Mouse (Mus musculus) thymus, postnatal 14 days (tissue): Measurements from ENCODE around the gene Patz1.

Experiments
- DNase-seq: peaks from one replicate; pipeline ENCODE4 v3.0.0; 2021

Gene Patz1

DNA sequence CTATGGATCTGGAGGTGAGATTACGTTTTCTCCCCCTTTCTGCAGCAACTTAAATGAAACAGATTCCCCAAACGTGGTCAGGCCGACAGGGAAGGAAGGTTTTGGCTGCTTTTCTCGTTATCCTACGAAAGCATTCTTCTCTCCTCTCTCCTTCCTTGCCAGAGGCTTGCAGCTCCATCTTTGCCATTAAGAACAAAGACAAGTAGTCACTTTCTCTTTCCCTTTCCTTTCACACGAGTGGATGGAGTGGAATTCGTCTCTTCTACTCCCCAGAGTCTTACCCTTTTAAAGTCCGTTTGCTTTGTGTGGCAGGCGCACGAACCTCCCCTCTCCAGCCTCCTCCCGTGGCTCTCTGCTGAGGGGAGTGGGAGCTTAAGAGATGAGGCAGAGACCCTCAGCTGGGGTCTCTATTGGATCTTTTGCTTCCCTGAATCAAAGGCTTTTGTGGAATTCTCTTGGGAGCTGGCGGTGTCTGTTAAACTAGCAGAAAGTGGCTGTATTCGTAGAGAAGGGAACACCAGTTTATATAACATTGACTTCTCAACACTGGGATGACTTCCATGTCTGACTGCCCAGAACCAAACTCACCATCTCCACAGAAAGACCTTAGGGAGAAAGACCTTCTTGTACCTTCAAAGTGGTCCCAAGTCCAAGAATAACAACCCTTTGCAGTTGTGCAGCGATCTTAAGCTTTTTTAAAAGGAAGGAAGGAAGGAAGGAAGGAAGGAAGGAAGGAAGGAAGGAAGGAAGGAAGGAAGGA is 42.5 kb downstream of the Patz1 start:
- no peak for DNase-seq

DNA sequence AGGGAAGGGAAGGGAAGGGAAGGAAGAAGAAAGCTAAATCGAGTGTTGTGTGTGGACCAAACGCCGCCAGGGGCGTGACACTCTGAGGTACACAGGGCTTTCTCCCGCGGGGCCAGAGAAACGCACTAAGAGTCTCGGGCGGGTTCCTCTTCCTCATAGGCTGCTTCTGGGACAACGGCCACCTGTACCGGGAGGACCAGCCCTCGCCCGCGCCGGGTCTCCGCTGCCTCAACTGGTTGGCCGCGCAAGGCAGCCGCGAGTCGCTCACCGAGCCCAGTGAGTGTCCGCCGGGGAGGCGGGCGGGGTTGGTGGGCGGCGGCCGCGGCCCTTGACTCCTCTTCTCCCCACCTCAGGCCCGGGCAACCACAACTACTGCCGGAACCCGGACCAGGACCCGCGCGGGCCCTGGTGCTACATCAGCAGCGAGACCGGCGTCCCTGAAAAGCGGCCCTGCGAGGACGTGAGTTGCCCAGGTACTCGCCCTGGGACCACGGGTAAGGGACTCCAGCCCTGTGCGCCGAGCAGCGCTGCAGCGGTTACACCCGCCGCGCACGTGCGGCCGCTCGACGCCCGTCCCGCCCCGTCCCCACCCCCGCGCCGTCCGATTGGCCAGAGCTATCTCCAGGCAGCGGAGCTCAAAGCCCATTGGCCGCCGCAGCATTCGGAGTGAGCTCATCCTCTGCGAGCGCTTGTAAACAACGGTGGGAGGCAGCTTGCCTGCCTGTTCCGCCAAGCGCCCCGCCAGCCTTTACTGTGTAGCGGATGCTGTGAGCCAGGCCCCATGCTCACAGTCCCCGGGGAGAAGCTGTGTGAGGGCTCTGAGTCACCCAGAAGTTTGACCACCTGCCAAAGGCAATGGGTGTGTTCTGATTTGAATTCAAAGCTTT is 43.3 kb downstream of the Patz1 start:
- peak; percentile 97 for DNase-seq

DNA sequence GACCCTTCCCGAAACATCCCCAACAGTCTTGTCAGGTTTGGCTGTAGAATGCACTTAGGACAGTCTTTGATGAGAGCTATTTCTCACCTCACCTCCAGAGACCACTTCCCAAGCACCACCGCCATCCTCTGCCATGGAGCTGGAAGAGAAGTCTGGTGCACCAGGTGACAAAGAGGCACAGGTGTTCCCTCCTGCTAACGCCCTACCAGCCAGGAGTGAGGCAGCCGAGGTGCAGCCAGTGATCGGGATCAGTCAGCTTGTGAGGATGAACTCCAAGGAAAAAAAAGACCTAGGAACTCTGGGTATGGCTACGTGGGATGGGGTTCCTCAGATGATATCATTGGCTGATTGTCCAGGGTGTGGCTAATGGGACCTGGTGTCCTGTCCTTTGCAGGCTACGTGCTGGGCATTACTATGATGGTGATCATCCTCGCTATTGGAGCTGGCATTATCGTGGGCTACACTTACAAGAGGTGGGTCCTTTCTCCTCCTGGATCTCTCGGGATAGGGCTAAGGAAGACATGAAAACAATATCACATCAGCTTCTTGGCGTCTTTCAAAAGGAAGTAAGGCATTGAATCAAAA is 44.5 kb downstream of the Patz1 start:
- DNase-seq, result no peak

DNA sequence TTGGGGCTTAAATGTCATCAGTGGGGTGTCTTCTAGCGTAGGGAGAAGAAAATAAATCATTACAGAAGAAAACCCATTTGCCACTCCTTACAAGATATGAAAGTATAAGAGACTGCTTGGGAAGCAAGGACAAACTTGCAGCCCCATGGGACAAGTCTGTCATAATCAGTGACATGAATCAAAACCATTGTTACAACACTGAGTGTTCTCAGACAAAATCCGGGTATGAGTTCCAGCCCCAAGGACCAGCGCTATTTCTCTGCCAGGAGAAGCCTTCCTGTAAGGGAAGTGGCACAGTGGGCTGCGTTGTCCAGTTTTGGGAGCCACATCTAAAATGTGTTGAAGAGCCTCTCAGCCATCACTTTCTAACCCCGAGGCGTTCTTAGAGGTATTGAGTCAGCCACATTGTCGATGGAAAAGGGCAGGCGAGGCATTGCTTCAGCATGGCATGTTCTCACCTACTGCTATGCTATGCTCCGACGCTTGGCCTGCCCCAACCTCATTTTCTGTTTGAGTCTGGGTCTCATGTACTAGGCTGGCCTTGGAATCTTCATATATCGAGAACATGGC is 45.6 kb downstream of the Patz1 start:
- DNase-seq, result no peak

GRCm38 (mm10) chr11:3334711-3335316 is 46.1 kb downstream of the Patz1 start:
- DNase-seq, result peak; percentile 77

- peak; percentile 87 for DNase-seq
Observed at GRCm38 (mm10) chr11:3335651-3336216, 47.1 kb downstream of the Patz1 start.

- DNase-seq, result no peak
Observed at GRCm38 (mm10) chr11:3336602-3337001, 47.9 kb downstream of the Patz1 start.

- no peak for DNase-seq
Observed at GRCm38 (mm10) chr11:3337173-3337955, 48.7 kb downstream of the Patz1 start.

GRCm38 (mm10) chr11:3337961-3338360 is 49.3 kb downstream of the Patz1 start:
- no peak for DNase-seq

DNA sequence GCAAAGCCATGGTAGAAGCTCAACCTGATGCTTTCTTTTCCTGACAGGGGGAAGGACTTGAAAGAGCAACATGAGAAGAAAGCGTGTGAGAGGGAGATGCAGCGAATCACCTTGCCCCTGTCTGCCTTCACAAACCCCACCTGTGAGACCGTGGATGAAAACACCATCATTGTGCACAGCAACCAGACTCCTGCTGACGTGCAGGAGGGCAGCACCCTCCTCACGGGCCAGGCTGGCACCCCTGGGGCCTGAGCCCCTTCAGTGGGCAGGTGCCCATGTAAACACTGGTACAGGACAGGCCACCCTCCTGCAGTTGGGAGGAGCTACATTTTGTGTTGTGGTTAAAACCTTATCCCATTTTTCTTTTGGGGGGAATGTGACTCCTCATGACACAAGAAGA is 52.8 kb downstream of the Patz1 start:
- no peak for DNase-seq

- no peak for DNase-seq
Observed at GRCm38 (mm10) chr11:3344916-3345315, 56.2 kb downstream of the Patz1 start.

GRCm38 (mm10) chr11:3346351-3346750 is 57.7 kb downstream of the Patz1 start:
- no peak for DNase-seq

DNA sequence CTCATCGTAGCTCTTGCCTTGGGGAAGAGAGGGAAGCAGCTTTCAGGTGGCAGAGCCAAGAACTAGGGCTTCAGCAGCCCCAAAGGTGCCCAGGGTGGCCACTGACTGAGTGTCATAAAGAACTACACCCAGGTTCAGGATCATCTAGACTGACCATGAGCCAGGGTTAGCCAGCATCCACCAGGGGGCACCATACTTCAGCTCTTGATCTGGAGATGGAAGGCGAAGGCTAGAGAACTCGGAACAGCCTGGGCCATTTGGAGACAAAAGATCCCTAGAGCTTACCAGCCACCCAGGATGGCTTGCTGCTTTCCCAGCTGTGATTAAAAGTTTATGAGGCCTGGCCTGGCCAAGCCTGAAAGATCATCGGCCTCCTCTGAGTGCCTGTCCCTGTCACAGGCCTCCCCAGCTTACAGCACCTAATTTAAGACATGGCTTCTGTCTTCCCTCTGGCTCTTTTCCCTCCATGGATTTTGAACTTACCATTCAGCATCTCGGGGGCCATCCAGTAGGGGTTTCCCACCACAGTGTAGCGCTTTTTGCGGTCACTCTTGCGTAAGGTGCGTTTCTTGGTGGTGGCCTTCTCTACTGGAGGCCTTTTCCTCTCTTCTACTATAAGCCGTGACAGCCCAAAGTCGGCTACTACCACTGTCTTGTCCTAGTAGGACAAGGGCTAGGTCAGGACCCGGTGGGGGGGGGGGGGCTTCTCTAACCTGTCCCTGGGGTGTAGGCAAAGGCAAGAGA is 58.6 kb downstream of the Patz1 start:
- peak; percentile 92 for DNase-seq

GRCm38 (mm10) chr11:3347835-3348195 is 59.1 kb downstream of the Patz1 start:
- DNase-seq, result no peak

GRCm38 (mm10) chr11:3348576-3349342 is 60.1 kb downstream of the Patz1 start:
- DNase-seq, result peak; percentile 56

GRCm38 (mm10) chr11:3349343-3349695 is 60.6 kb downstream of the Patz1 start:
- no peak for DNase-seq

- no peak for DNase-seq
Observed at GRCm38 (mm10) chr11:3352131-3352530, 63.5 kb downstream of the Patz1 start.

DNA sequence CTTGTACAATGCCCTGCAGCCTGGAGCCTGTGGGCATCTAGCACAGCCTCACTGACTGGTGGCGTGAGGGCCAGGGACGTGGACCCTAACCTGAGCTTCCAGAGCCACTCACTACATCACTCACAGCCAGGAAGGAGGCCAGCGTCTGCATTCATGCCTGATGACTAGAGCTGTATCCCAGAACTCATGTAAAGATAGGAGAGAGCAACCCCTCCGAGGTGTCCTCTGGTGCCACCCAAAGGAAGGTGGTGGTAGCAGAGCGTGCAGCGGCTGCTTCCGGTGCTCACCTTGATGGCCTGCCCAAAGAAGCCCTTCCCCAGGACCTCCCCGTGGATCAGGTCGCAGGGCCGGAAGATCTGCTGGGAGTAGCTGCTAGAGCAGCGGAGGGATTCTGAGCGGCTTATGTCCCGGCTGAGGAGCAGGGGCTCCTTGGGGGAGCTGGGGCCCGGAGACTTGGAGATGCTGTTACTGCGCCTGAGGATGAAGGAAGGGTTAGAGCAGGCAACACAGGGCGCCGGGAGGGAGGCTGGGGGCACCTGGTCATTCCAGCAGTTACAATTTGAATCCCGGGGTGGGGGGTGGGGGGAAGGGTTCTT is 64.4 kb downstream of the Patz1 start:
- DNase-seq, result peak; percentile 72
